Mouse (Mus musculus): ENCODE data around the gene Nme3. TPM values are rescaled to one million over a fixed set of nuclear protein-coding genes. Genes with fewer than 3 reads are reported as not detected.
A peak's percentile ranks its signal among the peaks of the same experiment; 100 is the strongest.

Gene Nme3
- polyA plus RNA-seq, 1 experiment from 2014 or later = 105 TPM

DNA sequence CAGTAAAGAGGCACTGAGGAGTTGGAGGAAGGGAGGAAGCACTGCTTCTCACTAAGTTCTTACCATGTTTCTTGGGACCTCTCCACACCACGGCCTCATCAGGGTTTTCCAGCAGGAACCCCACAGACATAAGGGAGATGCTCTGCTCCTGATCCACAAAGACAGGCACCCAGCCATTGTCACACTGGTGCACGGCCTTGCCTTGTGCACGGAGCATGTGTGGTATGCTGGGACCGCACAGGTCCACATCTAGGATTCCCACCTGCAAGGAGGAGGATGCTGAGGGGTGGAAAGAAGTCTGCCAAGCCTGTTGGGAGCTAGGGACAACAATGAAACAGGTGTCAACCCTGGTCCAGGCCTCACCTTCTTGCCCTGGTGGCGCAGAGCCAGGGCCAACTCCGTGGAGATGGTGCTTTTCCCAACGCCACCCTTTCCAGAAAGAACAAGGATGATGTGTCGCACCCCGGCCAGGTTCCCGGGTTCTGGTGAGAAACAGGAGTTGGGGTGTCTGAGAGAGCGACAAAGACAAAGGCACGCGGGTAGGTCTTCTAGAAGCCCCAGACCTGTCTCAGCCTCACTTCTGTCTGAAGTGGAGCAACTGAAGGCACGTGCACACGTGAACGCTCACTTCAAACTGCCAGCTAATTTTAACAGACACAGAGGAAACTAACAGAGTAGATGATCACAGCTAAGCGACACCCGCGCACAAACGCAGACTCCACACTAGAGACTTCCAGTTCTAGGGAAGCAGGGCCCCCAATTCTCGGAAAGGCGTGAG is 10.8 kb upstream of the Nme3 start:
- no peaks in the 10 kb centered on the region for H3K27me3 ChIP-seq (replicated peaks)
- H3K27ac ChIP-seq (replicated peaks) = no peak overlapping the region; the same call in 1 of the 2 replicates
- H3K4me3 ChIP-seq (replicated peaks) = peak overlapping the region; percentile 93
- no peaks in the 10 kb centered on the region for H3K9me3 ChIP-seq (replicated peaks)
- no peak for ATAC-seq (ENCODE audit: low FRiP score)
- peak overlapping the region; percentile 96 for H3K4me2 ChIP-seq
- H3K9ac ChIP-seq (replicated peaks) = peak overlapping the region; percentile 62
- peaks cover 40% of the 10 kb centered on the region for H3K36me3 ChIP-seq
- peaks cover 49% of the 10 kb centered on the region for H3K4me1 ChIP-seq
- WGBS = 22% methylated on average over 22 of the region's 22 CpGs

DNA sequence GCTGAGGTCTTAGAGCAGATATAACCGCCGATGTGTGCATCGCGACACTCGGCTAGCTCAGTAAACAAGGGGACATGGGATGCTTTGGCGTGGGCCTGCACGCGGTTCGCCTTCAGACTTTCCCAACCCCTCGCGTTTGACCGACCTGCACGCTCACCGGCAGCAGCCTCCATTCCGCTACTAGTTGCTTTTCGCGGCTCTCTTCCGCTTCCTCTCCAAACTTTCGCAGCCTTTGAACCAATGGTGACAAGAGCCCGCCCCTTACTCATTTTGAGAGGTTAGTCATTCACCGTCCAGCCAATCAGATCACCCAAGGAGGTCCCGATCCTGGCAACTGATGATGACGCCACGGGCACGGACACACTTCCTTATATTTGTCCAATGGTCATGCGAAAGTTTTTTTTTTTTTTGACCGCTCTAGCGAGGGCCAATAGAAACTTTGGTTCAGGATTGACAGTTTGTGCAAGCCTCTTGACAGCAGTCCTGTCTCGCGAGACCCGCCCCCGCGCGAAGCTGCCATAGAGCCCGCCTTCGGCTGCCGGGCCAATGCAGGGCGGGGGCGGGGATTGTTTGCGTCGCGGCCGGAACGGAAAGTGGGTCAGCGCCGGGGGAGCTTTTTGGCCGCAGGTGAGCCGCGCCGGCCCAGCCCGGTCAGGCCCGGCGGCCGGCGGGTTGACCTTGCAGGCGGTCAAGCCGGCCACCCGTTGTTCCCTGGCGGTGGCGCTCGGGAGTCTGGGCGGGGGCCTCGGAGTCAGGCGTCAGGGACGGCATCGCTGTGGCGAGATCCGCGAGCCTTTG is 10.0 kb upstream of the Nme3 start, which contains the start of the genes Nubp2 and Spsb3:
Gene Nubp2, minus strand, starts transcription at position 216 of the 798 bp plus-strand sequence.
Gene Spsb3, plus strand, starts transcription at position 510 of the 798 bp plus-strand sequence.
- peak within 1 kb of the TSS; percentile 85 for H3K9ac ChIP-seq (replicated peaks)
- peaks cover 52% of the 10 kb centered on the region for H3K4me1 ChIP-seq
- H3K27ac ChIP-seq (replicated peaks) = peak within 1 kb of the TSS; percentile 87
- H3K36me3 ChIP-seq = peaks cover 48% of the 10 kb centered on the region
- no peaks in the 10 kb centered on the region for H3K9me3 ChIP-seq (replicated peaks)
- H3K4me3 ChIP-seq (replicated peaks) = peak within 1 kb of the TSS; percentile 93
- WGBS = under 1% methylated on average over 69 of the region's 69 CpGs
- peak; percentile 97 for ATAC-seq (ENCODE audit: low FRiP score)
- H3K27me3 ChIP-seq (replicated peaks) = no peaks in the 10 kb centered on the region
- peak within 1 kb of the TSS; percentile 96 for H3K4me2 ChIP-seq

DNA sequence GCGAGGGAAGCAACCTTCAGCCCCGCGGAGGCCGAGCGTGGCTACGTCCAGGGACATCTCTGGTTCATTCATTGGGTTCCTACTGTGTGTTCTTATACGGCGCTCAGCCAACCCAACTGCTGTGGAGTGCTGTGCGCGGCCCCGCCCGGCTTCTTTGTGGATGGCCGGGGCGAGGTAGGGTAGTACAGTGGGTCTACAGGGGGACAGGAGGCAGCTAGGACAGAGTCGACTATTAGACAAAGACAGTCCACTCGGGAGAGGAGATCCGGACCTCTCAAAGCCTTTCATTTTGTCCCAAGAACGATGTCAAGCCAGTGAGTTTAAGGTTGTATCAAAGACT is 9.4 kb upstream of the Nme3 start:
- Histone ChIP-seq H3K36me3 (peaks cover 52% of the 10 kb centered on the region), H3K27me3 (replicated peaks) (no peaks in the 10 kb centered on the region), H3K4me1 (peaks cover 53% of the 10 kb centered on the region), H3K27ac (replicated peaks) (peak overlapping the region; percentile 87), H3K4me2 (peak overlapping the region; percentile 95), H3K9me3 (replicated peaks) (no peaks in the 10 kb centered on the region), H3K4me3 (replicated peaks) (peak overlapping the region; percentile 93), H3K9ac (replicated peaks) (peak overlapping the region; percentile 85)
- 1% methylated on average over 18 of the region's 18 CpGs for WGBS
- peak; percentile 34 for ATAC-seq (ENCODE audit: low FRiP score)

DNA sequence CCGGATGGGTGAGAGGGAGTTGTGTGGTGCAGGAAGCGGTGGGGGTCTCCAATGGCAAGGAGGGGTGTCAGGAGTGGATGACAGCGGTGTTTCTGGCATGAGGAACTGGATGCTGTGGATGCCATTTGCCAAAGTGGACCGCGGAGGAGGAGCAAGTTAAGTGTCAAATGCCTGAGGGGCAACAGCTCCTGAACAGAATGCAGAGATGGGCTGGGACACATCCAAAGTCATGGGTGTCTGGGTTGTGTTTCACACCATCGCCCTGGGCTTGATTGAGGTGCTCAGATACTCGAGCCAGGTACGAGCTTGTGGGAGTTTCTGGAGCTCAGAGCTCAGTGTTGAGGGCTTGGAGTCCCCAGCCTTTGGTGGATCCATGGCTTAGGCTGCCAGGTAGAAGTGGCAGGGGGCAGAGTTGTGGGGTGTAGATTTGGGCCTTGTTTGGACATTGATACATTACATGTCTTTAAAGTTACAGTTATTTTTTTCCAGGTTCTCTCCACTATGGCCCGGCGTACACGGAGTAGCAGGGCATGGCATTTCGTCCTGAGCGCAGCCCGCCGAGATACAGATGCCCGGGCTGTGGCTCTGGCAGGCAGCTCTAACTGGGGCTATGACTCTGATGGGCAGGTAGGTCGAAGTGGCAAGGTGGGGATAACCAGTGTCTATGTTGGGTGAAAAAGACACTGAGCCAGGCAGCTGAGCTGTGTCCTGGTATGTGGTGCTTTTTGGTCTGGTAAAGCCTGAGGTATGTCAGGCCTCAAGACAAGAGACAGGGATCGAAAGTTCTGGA is 8.8 kb upstream of the Nme3 start:
- Histone ChIP-seq H3K4me3 (replicated peaks) (peak overlapping the region; percentile 93), H3K9me3 (replicated peaks) (no peaks in the 10 kb centered on the region), H3K4me2 (peak overlapping the region; percentile 95), H3K9ac (replicated peaks) (peak overlapping the region; percentile 85), H3K36me3 (peaks cover 55% of the 10 kb centered on the region), H3K27me3 (replicated peaks) (no peaks in the 10 kb centered on the region), H3K27ac (replicated peaks) (peak overlapping the region; percentile 87; the same call in 1 of the 2 replicates), H3K4me1 (peaks cover 53% of the 10 kb centered on the region)
- ATAC-seq (ENCODE audit: low FRiP score) = no peak
- 66% methylated on average over 18 of the region's 18 CpGs for WGBS

DNA sequence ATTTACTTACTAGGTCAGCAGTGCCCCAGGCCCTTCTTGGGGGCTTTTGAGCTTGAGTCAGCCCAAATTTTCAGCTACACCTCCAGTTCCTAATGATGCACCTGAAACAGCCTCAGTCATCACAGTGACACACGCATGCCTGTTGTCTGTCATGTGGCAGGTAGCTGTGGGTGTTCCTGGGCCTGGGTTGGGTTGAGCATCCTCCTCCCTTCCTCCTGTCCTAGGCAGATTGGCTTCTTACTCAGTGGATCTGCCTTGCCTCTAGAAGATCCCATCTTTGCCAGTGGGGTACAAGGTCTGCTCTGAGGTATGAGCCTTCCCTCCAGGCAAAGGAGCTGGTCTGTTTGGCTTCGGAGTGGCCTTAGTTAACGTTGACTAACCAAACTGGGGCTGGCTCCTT is 7.4 kb upstream of the Nme3 start:
- Histone ChIP-seq H3K9me3 (replicated peaks) (no peaks in the 10 kb centered on the region), H3K27ac (replicated peaks) (no peak overlapping the region), H3K9ac (replicated peaks) (no peak overlapping the region), H3K4me3 (replicated peaks) (no peak overlapping the region), H3K27me3 (replicated peaks) (no peaks in the 10 kb centered on the region), H3K4me1 (peaks cover 65% of the 10 kb centered on the region), H3K36me3 (peaks cover 53% of the 10 kb centered on the region), H3K4me2 (peak overlapping the region; percentile 95; the same call in 1 of the 2 replicates)
- ATAC-seq (ENCODE audit: low FRiP score) = no peak
- 92% methylated on average over 3 of the region's 3 CpGs for WGBS

DNA sequence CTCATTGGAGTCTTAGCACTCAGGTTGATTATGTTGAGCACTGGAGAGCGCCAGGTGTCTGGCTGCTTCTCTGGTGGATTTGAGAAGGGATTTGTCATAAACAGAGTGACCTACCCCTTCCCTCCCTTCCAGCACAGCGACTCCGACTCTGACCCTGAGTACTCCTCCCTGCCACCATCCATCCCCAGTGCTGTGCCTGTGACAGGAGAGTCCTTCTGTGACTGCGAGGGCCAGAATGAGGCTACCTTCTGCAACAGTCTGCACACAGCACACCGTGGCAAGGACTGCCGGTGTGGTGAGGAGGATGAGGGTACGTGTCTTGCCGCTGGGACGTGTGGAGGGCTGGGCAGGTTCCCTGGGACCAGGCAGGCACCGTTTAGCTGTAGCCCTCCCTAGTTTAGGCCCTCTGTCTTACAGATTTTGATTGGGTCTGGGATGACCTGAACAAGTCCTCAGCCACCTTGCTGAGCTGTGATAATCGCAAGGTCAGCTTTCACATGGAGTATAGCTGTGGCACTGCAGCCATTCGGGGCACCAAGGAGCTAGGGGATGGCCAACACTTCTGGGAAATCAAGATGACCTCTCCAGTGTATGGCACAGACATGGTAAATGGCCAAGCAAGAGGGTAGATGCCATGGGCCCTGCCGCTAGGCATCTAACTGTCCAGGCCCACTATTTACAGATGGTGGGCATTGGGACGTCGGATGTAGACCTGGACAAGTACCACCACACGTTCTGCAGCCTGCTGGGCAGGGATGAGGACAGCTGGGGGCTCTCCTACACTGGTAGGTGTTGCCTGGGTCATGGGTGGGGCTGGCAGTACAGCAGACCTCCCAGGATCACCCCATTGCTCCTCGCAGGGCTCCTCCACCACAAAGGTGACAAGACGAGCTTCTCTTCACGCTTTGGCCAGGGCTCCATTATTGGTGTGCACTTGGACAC is 5.9 kb upstream of the Nme3 start:
- H3K4me3 ChIP-seq (replicated peaks) = no peak overlapping the region
- peaks cover 62% of the 10 kb centered on the region for H3K4me1 ChIP-seq
- no peaks in the 10 kb centered on the region for H3K9me3 ChIP-seq (replicated peaks)
- H3K9ac ChIP-seq (replicated peaks) = no peak overlapping the region
- no peak overlapping the region for H3K4me2 ChIP-seq
- H3K27ac ChIP-seq (replicated peaks) = no peak overlapping the region
- H3K27me3 ChIP-seq (replicated peaks) = no peaks in the 10 kb centered on the region
- H3K36me3 ChIP-seq = peaks cover 48% of the 10 kb centered on the region
- WGBS = 89% methylated on average over 19 of the region's 19 CpGs
- ATAC-seq (ENCODE audit: low FRiP score) = no peak

DNA sequence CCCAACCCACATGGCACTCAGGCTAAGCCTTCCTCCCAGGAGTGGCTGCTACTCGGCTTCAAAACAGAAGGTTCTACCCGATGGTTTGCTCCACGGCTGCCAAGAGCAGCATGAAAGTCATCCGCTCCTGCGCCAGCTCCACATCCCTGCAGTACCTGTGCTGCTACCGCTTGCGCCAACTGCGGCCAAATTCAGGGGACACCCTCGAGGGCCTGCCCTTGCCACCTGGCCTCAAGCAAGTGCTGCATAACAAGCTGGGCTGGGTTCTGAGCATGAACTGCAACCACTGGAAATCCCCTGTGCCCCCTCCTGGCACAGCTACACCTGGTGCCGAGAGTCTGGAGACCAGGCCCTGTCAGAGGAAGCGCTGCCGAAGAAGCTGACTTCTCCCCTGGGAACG is 5.0 kb upstream of the Nme3 start:
- Histone ChIP-seq H3K36me3 (peaks cover 48% of the 10 kb centered on the region), H3K4me2 (no peak overlapping the region), H3K9me3 (replicated peaks) (no peaks in the 10 kb centered on the region), H3K9ac (replicated peaks) (no peak overlapping the region), H3K4me1 (peaks cover 65% of the 10 kb centered on the region), H3K27ac (replicated peaks) (no peak overlapping the region), H3K4me3 (replicated peaks) (no peak overlapping the region), H3K27me3 (replicated peaks) (no peaks in the 10 kb centered on the region)
- ATAC-seq (ENCODE audit: low FRiP score) = no peak
- WGBS = 85% methylated on average over 13 of the region's 13 CpGs

DNA sequence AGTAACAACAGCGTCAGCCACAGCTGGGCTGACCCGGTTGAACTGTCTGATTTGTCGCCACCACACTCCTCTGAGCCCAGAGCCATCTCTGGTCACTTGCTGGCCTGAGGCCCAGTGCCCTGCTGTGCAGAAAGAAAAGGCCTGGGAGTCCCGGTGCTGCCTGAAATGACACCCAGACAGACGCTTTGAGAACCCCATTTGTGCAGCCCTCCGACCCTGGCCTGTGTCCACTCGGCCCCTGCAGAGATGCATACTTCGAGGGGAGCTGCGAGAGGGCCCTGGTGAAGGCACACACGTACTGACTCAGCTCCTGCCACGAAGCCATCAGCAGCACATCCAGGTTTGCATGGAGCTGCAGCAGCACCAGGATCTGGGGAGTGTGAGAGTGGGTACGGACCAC is 3.5 kb upstream of the Nme3 start:
- H3K4me3 ChIP-seq (replicated peaks) = no peak overlapping the region
- H3K36me3 ChIP-seq = peaks cover 54% of the 10 kb centered on the region
- ATAC-seq (ENCODE audit: low FRiP score) = no peak
- WGBS = 93% methylated on average over 12 of the region's 12 CpGs
- no peak overlapping the region for H3K9ac ChIP-seq (replicated peaks)
- H3K27ac ChIP-seq (replicated peaks) = no peak overlapping the region
- no peaks in the 10 kb centered on the region for H3K27me3 ChIP-seq (replicated peaks)
- peaks cover 70% of the 10 kb centered on the region for H3K4me1 ChIP-seq
- H3K9me3 ChIP-seq (replicated peaks) = no peaks in the 10 kb centered on the region
- no peak overlapping the region for H3K4me2 ChIP-seq

DNA sequence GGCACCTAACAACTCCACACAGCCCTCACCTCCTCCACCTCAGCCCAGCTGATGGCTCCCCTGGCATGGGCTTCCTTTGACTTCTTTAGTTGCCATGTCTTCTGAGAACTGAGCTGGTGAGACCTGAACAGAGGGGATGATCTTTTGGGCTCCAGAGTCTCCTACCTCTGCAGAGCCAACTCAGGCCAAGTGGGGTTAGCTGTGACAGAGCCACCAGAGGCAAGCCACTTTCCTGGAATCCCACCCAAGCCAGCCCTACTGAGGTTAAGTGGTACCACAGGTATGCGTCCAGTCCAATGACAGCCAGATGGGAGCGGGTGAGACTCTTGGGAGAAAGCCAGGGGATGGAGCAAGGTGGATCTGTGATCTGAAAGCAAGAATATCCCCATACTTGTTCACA is 3.0 kb upstream of the Nme3 start:
- 98% methylated on average over 2 of the region's 2 CpGs for WGBS
- H3K4me3 ChIP-seq (replicated peaks) = 0 out of 2 replicates have a peak overlapping the region, but pooled peaks have one; percentile 87
- no peak for ATAC-seq (ENCODE audit: low FRiP score)
- no peaks in the 10 kb centered on the region for H3K27me3 ChIP-seq (replicated peaks)
- peaks cover 59% of the 10 kb centered on the region for H3K36me3 ChIP-seq
- H3K4me1 ChIP-seq = peaks cover 70% of the 10 kb centered on the region
- H3K9ac ChIP-seq (replicated peaks) = no peak overlapping the region
- H3K4me2 ChIP-seq = peak overlapping the region; percentile 99; the same call in 1 of the 2 replicates
- no peaks in the 10 kb centered on the region for H3K9me3 ChIP-seq (replicated peaks)
- no peak overlapping the region for H3K27ac ChIP-seq (replicated peaks)

DNA sequence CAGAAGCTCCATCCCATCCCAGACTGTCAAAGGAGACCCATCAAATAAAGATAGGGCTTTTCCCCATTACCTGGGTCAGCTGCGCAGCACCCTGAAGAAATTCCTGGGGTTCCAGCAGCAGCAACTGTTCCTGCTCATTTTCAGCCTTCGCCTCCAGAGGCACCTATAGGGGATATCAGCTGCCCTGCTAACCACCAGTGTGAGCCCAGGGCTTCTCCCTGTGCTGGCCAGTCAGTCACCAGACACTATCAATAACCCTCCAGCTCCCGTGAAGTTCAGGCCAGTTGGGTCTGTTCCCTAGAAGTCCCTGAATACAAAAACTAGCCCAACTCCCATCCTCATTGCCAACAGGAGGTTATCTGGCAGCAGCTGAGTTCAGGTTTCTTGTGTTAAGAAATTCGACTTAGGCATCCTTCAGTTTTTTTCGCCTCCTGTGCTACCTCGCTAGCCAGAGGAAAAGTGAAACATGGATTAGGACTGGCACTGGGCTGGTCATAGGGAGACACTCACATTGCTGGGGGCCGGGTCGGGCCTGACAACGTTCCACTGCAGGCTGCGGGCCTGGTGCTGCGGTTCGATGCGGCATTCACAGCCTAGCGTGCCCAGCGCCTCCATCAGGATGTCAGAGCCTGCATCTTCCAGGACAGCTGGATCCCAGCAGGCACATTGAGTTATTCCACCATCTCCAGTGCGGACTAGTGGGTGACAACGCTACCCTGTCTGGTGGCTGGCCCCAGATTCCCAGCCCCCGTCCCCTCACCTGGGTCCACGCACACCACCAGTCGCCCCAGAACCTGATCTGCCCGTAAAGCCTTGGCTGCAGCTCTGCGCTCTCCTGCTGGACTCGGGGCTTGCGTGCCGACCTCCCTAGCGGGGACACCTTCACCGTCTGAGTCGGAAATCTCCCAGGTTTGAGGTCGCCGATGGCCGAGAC is 2.0 kb upstream of the Nme3 start:
- 12% methylated on average over 31 of the region's 31 CpGs for WGBS
- Histone ChIP-seq H3K9me3 (replicated peaks) (no peaks in the 10 kb centered on the region), H3K4me2 (peak overlapping the region; percentile 99), H3K4me1 (peaks cover 65% of the 10 kb centered on the region), H3K27ac (replicated peaks) (peak overlapping the region; percentile 88), H3K27me3 (replicated peaks) (no peaks in the 10 kb centered on the region), H3K9ac (replicated peaks) (peak overlapping the region; percentile 93), H3K4me3 (replicated peaks) (peak overlapping the region; percentile 87), H3K36me3 (peaks cover 60% of the 10 kb centered on the region)
- ATAC-seq (ENCODE audit: low FRiP score) = peak; percentile 33

All from neural tube, embryonic 15.5 days (tissue).